Mouse (Mus musculus) MEL (cell line): Measurements from ENCODE around the gene Vsig2.

Source experiments
- CHD1 ChIP-seq: IDR thresholded peaks from 2 replicates; pipeline ENCODE4 v1.6.1; 2012; ENCODE audit warnings: low read depth, mild to moderate bottlenecking, inconsistent platforms, low read length, improper control_type of control experiment
- CHD2 ChIP-seq: IDR thresholded peaks from 2 replicates; pipeline ENCODE4 v1.6.1; 2011; ENCODE audit warnings: low read length, improper control_type of control experiment
- CTCF ChIP-seq, 3 experiments: IDR thresholded peaks in 2 of 3; conservative IDR thresholded peaks in 1 of 3; 2 replicates each; pipeline ENCODE4 v1.5.1; 2011 to 2012; ENCODE audit warnings: low read length in 3 of 3, low read depth in 2 of 3, mild to moderate bottlenecking in 2 of 3, improper control_type of control experiment in 1 of 3, inconsistent platforms in 1 of 3, mixed read lengths in 1 of 3, moderate library complexity in 1 of 3; ENCODE audit not compliant: control insufficient read depth in 1 of 3, insufficient read depth in 1 of 3, poor library complexity in 1 of 3, severe bottlenecking in 1 of 3
- HCFC1 ChIP-seq: IDR thresholded peaks from 2 replicates; pipeline ENCODE4 v1.6.1; 2012; ENCODE audit warnings: low read depth, mild to moderate bottlenecking, inconsistent platforms, low read length, improper control_type of control experiment, moderate library complexity
- RCOR1 ChIP-seq: IDR thresholded peaks from 2 replicates; pipeline ENCODE4 v1.6.1; 2012; ENCODE audit warnings: low read depth, mild to moderate bottlenecking, inconsistent platforms, low read length, improper control_type of control experiment
- ZMIZ1 ChIP-seq: IDR thresholded peaks from 2 replicates; pipeline ENCODE4 v1.6.1; 2012; ENCODE audit warnings: low read depth, mild to moderate bottlenecking, inconsistent platforms, low read length, improper control_type of control experiment, moderate library complexity

GRCm38 (mm10) chr9:37551751-37552531, 12.9 kb downstream of the Vsig2 start:
- TF ChIP-seq CTCF (IDR thresholded peaks at IDR 0.05 in 2 of 3, conservative IDR thresholded peaks at IDR 0.05 in 1 of 3; ENCODE audit: control insufficient read depth in 1 of 3, insufficient read depth in 1 of 3, low read depth in 2 of 3, low read length in 3 of 3, poor library complexity in 1 of 3, severe bottlenecking in 1 of 3) (no peak), HCFC1 (no peak), RCOR1 (no peak), CHD2 (no peak), CHD1 (no peak), ZMIZ1 (no peak)
